Mouse (Mus musculus): ENCODE results near the gene Rec114.

The Rec114 gene

DNA sequence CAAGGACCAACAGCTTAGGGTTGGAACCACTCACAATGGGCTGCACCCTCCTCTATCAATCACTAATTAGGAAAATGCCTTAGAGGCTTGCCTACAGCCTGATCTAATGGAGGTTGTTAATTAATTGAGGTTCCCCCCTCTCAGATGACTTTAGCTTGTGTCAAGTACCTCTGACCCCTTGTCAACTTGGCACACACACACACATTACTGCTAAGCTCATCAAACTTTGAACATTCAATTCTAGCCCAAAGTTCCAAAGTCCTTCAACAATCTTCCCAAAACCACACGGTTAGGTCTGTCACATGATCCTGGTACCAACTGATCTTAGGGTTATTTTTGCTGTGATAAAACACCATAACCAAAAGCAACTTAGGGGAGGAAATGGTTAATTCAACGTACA, 26.9 kb downstream of the Rec114 start:
- no peak for DNase-seq (ENCODE audit: low read depth)

GRCm38 (mm10) chr9:58710642-58711041, 33.1 kb downstream of the Rec114 start:
- DNase-seq (ENCODE audit: low read depth) = no peak

DNA sequence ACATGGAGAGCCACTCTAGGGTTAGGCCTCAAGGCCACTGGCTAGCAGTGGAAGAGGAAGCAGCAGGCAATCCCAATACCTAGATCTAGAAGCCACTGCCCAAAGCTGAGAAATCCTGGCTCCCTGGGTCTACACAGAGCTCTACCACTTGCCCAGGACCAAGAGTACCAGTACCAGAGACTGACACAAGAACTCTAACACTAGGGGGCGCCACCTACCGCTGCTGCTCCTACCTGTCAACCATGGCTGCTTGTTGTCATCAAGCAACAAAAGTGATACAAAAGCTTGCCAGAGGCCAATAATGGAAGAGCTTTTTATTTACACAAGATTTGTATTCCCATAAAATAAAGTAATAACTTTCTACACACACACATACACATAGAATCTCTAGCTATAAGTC, 33.8 kb downstream of the Rec114 start:
- peak; percentile 66 for DNase-seq (ENCODE audit: low read depth)

DNA sequence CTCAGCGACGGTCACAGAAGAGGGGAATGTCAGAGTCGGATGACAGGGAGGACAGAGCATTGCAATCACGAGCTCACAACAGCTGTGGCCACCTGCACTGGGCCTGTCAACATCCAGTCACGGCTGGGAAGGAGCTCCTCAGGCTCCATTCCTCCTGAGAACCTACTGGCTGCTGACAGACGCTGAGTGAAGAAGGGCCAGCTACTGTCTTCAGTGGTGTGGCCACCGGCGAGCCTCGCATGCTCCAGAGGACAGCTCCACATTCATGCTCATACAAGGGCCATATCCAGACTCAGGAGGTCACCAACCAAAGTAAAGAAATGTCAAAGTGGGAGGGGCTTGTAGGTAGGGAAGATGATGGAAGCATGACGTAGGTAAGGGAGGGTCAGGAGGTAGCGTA, 36.0 kb downstream of the Rec114 start:
- DNase-seq (ENCODE audit: low read depth) = no peak

DNA sequence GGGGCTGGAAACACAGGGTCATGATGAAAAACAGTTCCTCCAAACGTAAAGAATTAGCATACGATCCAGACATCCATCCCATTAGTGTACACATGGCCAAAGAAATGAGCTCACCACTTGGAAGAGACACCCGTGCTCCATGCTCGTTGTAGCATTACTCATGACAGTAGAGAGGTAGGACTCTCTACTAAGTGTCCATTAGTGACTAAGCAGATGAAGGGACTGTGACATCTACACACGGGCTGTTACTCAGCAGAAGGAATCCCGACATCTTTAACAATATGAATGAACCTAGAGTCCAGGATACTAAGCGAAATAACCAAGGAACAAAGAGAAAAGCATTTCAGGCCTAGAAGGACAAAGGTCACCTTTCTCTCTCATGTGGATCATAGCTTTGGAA, 37.7 kb downstream of the Rec114 start:
- no peak for DNase-seq (ENCODE audit: low read depth)

GRCm38 (mm10) chr9:58703766-58704165, 40.0 kb downstream of the Rec114 start:
- no peak for DNase-seq (ENCODE audit: low read depth)

- DNase-seq (ENCODE audit: low read depth) = no peak
Measured at GRCm38 (mm10) chr9:58701751-58702150, 42.0 kb downstream of the Rec114 start.

GRCm38 (mm10) chr9:58698486-58698885, 45.3 kb downstream of the Rec114 start:
- DNase-seq (ENCODE audit: low read depth) = no peak

DNA sequence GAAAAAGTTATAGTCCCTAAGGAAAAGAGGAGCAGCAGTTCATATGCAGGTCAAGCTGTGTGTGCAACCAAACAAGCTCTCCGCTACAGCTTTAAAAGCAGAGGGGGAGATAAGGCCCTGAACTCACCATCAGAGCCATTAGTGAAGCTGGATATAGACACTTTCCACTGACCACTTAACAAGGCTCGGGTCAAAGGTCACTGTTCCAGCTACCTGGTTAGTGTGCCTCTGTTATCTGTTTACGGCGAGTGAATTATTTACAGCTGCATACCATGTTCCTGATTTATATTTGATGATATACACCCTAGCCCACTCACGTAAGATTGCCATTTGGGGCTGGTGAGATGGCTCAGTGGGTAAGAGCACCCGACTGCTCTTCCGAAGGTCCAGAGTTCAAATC, 52.3 kb downstream of the Rec114 start:
- no peak for DNase-seq (ENCODE audit: low read depth)

GRCm38 (mm10) chr9:58690701-58691100, 53.1 kb downstream of the Rec114 start:
- DNase-seq (ENCODE audit: low read depth) = no peak

GRCm38 (mm10) chr9:58688076-58688475, 55.7 kb downstream of the Rec114 start:
- no peak for DNase-seq (ENCODE audit: low read depth)

DNA sequence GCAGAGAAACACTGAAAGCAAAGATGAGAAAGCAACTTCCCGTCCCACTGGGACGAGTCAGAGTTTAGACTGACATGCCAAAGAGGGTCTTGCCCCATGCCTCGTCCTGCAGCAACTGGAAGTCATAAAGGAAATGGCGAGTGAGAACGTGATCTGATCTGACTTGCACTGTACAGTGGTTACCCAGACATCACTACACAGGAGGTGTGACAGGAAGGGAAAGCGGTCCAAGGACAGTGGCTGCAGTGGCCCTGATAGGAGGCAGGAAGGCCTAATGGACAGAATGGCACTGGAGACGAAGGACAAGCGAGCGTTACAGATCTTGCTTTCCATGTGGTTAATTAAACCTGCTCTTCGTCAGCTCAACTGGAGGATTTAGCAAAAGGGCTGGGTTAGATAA, 58.5 kb downstream of the Rec114 start:
- DNase-seq (ENCODE audit: low read depth) = peak; percentile 89

- no peak for DNase-seq (ENCODE audit: low read depth)
Measured at GRCm38 (mm10) chr9:58683372-58683771, 60.4 kb downstream of the Rec114 start.

DNA sequence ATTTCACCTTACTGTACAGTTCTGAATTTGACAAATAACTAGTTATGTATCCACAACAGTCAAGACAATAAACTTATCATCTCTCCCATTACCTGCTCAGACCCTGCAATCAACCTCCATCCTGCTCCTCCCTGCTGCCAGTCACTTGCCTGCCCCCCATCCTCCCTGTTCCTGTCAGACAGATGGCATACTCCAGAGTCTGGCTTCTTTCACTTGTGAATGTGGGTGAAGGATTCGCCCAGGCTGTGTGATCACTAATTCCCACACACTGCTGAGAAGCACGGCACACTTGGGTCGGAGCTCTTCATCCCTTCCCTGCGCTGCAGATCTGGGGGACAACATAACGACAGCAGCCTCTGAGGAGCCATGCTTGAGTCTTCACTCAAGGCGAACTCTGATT, 61.7 kb downstream of the Rec114 start:
- DNase-seq (ENCODE audit: low read depth) = no peak

DNA sequence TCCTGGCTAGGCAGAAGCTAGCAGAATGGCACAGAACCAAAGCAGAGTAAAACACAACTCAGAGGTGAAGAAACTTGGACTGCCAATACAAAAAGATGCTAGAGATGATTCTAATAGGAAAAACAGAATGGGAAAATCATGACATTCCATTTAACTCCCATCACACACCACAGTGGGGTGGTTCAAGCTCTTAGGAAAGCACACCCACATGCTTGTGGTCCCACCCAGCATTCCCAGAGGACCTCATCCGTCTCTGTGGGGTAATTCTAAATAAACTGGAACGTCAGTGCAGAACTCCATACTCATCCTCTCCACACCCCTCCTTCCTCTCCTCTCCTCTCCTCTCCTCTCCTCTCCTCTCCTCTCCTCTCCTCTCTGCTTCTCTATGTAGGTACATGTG, 62.4 kb downstream of the Rec114 start:
- DNase-seq (ENCODE audit: low read depth) = no peak

DNA sequence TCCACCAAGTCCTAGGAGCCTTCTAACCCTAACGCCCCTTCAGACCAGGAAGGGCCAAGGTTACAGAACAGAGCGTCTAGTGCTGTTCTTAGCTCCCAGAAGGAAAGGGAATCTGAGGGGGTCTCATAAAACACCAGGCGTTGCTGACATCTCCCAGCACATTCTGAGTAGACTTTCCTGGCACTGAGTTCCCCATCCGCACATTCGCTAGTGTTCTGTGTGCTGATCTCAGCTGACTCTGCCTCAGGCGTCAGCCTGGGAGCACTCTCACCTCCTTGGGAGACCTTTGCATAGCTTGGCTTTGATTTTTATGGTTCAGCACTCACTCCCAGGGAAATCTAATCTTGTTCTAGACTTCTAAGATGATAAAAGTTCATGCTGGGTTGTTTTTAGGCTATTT, 68.4 kb downstream of the Rec114 start:
- DNase-seq (ENCODE audit: low read depth) = no peak

DNA sequence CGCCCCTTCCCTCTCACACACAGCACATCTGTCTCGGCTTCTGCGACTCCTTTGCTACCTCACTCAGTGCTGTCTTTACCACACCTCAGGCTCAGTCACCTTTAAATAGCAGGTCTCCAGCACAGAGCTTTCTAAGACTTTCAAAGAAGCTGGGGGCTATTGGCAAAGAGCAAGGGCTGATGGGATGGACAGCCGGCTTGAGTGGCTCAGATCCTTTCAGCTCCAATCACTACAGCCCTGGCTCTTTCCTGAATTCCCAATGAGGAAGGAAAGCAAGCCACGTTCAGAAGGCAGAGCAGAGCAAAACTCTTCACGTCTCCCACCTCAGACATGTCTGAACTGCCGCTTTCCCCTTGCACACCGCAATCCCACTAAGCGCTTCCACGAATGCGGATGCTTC, 69.0 kb downstream of the Rec114 start:
- DNase-seq (ENCODE audit: low read depth) = no peak

- DNase-seq (ENCODE audit: low read depth) = no peak
Measured at GRCm38 (mm10) chr9:58672474-58672873, 71.3 kb downstream of the Rec114 start.

DNA sequence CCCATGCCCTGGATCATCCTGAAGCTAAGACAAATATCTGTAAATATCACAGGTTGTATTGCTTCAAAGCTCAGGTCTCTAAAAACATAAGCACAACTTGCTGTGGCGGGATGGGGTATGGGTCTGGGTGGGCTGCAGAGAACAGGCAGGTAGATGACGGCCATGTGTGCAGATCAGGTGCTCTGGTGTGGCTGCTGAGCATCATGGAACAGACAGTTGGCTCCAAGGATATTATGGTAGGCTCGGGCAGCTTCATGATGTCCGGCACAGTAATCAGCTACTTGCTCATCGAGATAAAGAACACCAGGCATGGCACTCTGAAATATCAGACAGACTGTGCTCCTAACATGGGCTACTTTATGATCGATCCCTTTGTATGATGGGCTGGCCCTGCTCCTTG, 73.9 kb downstream of the Rec114 start:
- no peak for DNase-seq (ENCODE audit: low read depth)

- DNase-seq (ENCODE audit: low read depth) = no peak
Measured at GRCm38 (mm10) chr9:58669071-58669470, 74.7 kb downstream of the Rec114 start.

GRCm38 (mm10) chr9:58668171-58668570, 75.6 kb downstream of the Rec114 start:
- DNase-seq (ENCODE audit: low read depth) = no peak

- no peak for DNase-seq (ENCODE audit: low read depth)
Measured at GRCm38 (mm10) chr9:58667244-58667643, 76.5 kb downstream of the Rec114 start.

DNA sequence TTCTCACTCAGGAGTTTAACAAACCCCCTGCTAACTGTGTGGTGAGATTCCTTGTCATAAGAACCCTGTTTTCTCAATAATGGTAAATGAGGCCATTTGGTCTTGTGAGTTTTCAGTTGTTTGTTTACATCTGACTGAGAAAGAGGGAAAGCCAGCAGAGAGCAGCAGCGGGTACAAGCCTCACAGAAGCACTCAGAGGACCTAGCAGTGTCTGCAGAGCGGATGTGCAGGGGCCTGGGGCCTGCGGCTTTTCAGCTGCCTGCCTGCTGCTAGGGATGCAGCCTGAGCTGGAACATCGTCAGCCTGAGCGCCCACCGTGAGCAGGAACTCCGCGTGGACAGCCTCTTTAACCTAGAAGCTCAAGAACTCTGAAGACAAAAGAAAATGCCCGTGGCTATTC, 77.6 kb downstream of the Rec114 start:
- no peak for DNase-seq (ENCODE audit: low read depth)

DNA sequence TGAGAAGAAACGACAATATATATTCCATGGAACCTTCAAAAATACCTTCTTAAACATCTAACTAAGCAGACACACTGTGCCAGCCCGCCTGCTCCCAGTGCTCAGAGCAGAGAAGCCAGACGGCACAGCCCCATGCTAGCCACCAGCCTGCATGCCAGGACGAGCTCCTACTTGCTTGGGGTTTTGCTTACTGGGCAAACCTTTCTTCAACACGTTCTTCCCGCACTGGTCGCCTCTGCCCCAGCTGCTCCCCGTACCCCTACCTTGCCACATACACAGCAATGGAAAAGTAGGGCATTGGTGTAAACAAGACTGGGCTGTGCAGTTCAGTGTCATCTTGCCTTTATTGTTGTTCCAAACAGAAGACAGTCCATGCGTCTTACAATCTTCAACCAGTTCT, 78.3 kb downstream of the Rec114 start:
- no peak for DNase-seq (ENCODE audit: low read depth)

DNA sequence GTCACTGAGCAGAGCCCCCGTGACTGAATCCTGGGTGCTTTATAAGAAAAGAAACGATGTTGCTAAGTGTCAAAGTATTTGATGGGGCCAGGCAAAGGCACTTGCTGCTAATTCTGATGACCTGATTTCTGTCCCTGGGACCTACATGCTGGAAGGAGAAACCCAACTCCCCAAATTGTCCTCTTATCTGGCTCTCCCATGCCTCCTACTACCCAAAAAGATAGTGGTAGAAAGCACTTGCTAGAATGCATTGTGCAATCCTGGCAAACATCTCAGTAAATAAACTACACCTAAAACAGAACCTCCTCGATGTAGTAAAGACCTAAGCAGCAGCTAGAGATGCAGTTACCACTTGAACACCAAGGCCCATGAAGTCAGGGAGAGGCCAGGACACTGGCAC, 81.0 kb downstream of the Rec114 start:
- DNase-seq (ENCODE audit: low read depth) = no peak
